Mouse (Mus musculus): ENCODE measurements around the gene Rnf225. TPM values are rescaled to one million over a fixed set of nuclear protein-coding genes. Genes with fewer than 3 reads are reported as not detected.
"Not testable (repeated sequence)": the region's sequence is repeated elsewhere in the genome, so short reads cannot be mapped to it uniquely, and the experiment has no call there.

Gene Rnf225
- polyA plus RNA-seq, 1 experiment from 2014 or later: 0.59 TPM

DNA sequence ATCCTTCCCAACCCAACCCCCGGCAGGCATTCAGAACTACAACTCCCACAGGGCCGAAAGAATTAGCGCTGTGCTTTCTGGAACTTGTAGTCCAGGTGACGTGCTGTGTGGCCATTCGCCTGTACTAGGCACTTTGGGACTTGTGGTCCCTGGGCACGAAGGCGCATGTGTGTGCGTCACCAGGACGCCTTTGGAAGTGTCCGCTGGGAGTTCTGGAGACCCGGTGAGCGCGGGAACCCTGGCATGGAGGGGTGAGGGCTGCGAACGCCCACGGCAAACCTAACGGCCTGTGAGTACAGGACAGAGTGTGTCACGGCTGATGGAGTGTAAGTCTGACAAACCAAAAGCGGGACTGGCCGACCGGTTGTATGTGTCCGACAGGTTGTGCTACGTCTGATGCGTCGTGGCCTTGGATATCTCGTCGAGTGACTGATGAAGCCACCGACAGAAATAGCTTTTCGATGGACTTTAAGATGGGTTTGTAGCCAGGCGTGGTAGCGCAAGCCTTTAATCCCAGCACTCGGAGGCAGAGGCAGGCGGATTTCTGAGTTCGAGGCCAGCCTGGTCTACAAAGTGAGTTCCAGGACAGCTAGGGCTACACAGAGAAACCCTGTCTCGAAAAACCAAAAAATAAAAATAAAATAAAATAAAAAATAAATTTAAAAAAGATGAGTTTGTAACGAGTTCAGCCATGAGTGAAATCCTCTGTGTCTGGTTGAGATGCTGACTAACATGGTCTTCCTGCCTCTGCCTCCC is 29.4 kb upstream of the Rnf225 start, which contains the start of gene Zscan22:
TSS of gene Zscan22 (plus strand) at position 161 of the 756 bp plus-strand sequence.
- H3K27ac ChIP-seq (replicated peaks; ENCODE audit: low read depth, low read length): no peak within 1 kb of the TSS
- H3K4me3 ChIP-seq (ENCODE audit: low read depth, low read length): peak within 1 kb of the TSS; percentile 64
- H3K27me3 ChIP-seq (ENCODE audit: control insufficient read depth, insufficient read depth, low read length): no peaks in the 10 kb centered on the region
- peak within 1 kb of the TSS; percentile 66 for H3K9ac ChIP-seq (ENCODE audit: low read length)
- H3K9me3 ChIP-seq (ENCODE audit: control insufficient read depth, low read length): no peaks in the 10 kb centered on the region
- peaks cover 4% of the 10 kb centered on the region; the same call in 1 of the 2 replicates for H3K36me3 ChIP-seq (ENCODE audit: control insufficient read depth, insufficient read depth, low read length)
- H3K4me2 ChIP-seq (ENCODE audit: low read depth, severe bottlenecking): peak within 1 kb of the TSS; percentile 35
- WGBS: 7% methylated on average over 36 of the region's 36 CpGs
- DNase-seq (ENCODE audit: low spot score) (peak; percentile 93), ATAC-seq (ENCODE audit: insufficient number of reproducible peaks, low FRiP score, low TSS enrichment, low read depth) (peak; percentile 97)
- H3K4me1 ChIP-seq (ENCODE audit: control insufficient read depth, insufficient read depth, low read length): no peaks in the 10 kb centered on the region

DNA sequence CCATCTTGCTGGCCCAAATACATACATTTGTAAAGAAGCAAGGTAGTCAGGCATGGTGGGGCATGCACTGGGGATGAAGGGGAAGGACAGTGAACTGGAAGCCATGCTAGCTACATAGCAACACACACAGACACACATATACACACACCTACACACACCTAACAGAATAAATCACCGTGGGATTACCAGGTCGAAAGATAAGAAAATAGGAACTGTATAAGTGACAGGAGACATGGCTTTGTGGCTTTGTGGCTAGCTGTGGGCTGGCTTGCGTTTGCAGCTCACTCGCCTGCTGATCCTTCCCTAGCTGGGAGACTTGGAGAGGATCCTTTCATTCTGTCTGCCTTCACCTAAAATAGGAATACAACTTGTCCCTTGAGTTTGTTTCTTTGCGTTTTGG is 25.7 kb upstream of the Rnf225 start:
- Histone ChIP-seq H3K9ac (ENCODE audit: low read length) (no peak overlapping the region), H3K4me2 (ENCODE audit: low read depth, severe bottlenecking) (no peak overlapping the region), H3K27ac (replicated peaks; ENCODE audit: low read depth, low read length) (no peak overlapping the region), H3K27me3 (ENCODE audit: control insufficient read depth, insufficient read depth, low read length) (no peaks in the 10 kb centered on the region), H3K4me1 (ENCODE audit: control insufficient read depth, insufficient read depth, low read length) (no peaks in the 10 kb centered on the region), H3K9me3 (ENCODE audit: control insufficient read depth, low read length) (no peaks in the 10 kb centered on the region), H3K36me3 (ENCODE audit: control insufficient read depth, insufficient read depth, low read length) (peaks cover 7% of the 10 kb centered on the region; the same call in 1 of the 2 replicates), H3K4me3 (ENCODE audit: low read depth, low read length) (no peak overlapping the region)
- no peak for ATAC-seq (ENCODE audit: insufficient number of reproducible peaks, low FRiP score, low TSS enrichment, low read depth)
- no peak for DNase-seq (ENCODE audit: low spot score)
- WGBS: 93% methylated on average over 5 of the region's 5 CpGs

DNA sequence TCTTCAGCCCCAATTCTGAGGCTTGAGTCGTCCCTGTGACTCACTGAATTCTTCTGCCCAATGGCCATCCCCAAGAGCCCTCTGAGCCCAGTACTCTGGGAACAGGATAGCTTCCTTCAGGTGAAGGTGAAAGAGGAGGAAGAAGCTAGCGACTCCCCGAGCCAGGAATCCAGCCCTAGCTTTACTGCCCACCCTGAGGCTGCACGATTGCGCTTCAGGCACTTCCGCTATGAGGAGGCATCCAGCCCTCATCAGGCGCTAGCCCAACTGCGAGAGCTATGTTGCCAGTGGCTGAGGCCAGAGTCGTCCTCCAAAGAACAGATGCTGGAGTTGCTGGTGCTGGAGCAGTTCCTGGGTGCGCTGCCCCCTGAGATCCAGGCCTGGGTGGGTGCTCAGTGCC is 23.6 kb upstream of the Rnf225 start:
- Histone ChIP-seq H3K4me3 (ENCODE audit: low read depth, low read length) (no peak overlapping the region), H3K36me3 (ENCODE audit: control insufficient read depth, insufficient read depth, low read length) (peaks cover 11% of the 10 kb centered on the region)
- ATAC-seq (ENCODE audit: insufficient number of reproducible peaks, low FRiP score, low TSS enrichment, low read depth): no peak

DNA sequence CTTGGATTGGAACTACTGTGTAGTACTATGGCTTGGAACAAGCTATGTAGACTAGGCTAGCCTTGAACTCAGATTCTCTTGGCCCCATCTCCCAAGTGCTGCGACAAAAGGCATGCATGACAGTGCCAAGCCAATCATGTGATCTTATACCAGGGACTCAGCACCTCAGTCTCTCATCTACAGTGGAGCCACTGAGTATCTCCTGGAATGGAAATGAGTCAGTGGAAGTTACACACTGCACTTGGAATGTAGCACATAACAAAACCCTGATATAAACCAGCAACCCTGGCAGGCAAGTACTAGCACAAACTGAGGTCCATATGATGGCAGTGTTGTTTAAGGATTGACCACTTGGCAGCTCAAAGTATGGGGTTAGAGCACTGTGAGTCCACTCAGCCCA is 22.1 kb upstream of the Rnf225 start:
- no peak overlapping the region for H3K4me2 ChIP-seq (ENCODE audit: low read depth, severe bottlenecking)
- H3K36me3 ChIP-seq (ENCODE audit: control insufficient read depth, insufficient read depth, low read length): peaks cover 11% of the 10 kb centered on the region
- no peaks in the 10 kb centered on the region for H3K27me3 ChIP-seq (ENCODE audit: control insufficient read depth, insufficient read depth, low read length)
- H3K4me1 ChIP-seq (ENCODE audit: control insufficient read depth, insufficient read depth, low read length): no peaks in the 10 kb centered on the region
- WGBS: 91% methylated on average over 1 of the region's 1 CpGs
- no peaks in the 10 kb centered on the region for H3K9me3 ChIP-seq (ENCODE audit: control insufficient read depth, low read length)
- no peak overlapping the region for H3K4me3 ChIP-seq (ENCODE audit: low read depth, low read length)
- DNase-seq (ENCODE audit: low spot score): no peak
- no peak overlapping the region for H3K27ac ChIP-seq (replicated peaks; ENCODE audit: low read depth, low read length)
- ATAC-seq (ENCODE audit: insufficient number of reproducible peaks, low FRiP score, low TSS enrichment, low read depth): no peak
- H3K9ac ChIP-seq (ENCODE audit: low read length): no peak overlapping the region

More for the DNA sequence above, 23.6 kb upstream of the Rnf225 start:
- no peak overlapping the region for H3K27ac ChIP-seq (replicated peaks; ENCODE audit: low read depth, low read length)
- DNase-seq (ENCODE audit: low spot score): no peak
- H3K27me3 ChIP-seq (ENCODE audit: control insufficient read depth, insufficient read depth, low read length): no peaks in the 10 kb centered on the region
- H3K9ac ChIP-seq (ENCODE audit: low read length): no peak overlapping the region
- WGBS: 61% methylated on average over 10 of the region's 10 CpGs
- no peaks in the 10 kb centered on the region for H3K4me1 ChIP-seq (ENCODE audit: control insufficient read depth, insufficient read depth, low read length)
- H3K4me2 ChIP-seq (ENCODE audit: low read depth, severe bottlenecking): no peak overlapping the region
- H3K9me3 ChIP-seq (ENCODE audit: control insufficient read depth, low read length): no peaks in the 10 kb centered on the region

DNA sequence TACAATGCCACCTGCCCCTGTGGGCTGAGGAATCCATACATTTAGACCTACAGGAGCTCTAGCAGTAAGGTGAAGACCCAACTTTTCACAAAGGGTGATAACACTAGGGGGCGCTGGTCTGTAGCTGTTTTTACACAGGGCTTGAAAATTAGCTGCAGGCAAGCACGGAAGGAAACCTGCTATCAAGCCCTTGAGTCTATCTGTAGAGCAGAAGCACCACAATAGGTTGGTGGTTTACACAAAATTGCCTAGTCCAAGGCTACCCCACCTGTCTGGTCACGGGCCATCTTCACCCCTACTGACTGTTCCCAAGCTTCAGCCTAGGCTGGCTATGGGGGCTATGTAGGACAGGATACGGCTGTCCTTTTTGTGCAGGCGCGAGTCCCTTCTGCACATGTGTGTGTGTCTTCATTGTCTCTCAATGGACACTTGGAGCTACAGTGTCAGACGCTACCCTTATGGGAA is 17.7 kb upstream of the Rnf225 start:
- 41% methylated on average over 7 of the region's 7 CpGs for WGBS
- Histone ChIP-seq H3K27me3 (ENCODE audit: control insufficient read depth, insufficient read depth, low read length) (no peaks in the 10 kb centered on the region), H3K9ac (ENCODE audit: low read length) (peak overlapping the region; percentile 55), H3K4me2 (ENCODE audit: low read depth, severe bottlenecking) (peak overlapping the region; percentile 46; the same call in 1 of the 2 replicates), H3K4me1 (ENCODE audit: control insufficient read depth, insufficient read depth, low read length) (no peaks in the 10 kb centered on the region), H3K27ac (replicated peaks; ENCODE audit: low read depth, low read length) (peak overlapping the region; percentile 36; the same call in 1 of the 2 replicates), H3K9me3 (ENCODE audit: control insufficient read depth, low read length) (no peaks in the 10 kb centered on the region), H3K36me3 (ENCODE audit: control insufficient read depth, insufficient read depth, low read length) (peaks cover 6% of the 10 kb centered on the region), H3K4me3 (ENCODE audit: low read depth, low read length) (peak overlapping the region; percentile 33; the same call in 1 of the 2 replicates)
- 0 out of 2 replicates have a peak, but pooled peaks have one; percentile 18 for ATAC-seq (ENCODE audit: insufficient number of reproducible peaks, low FRiP score, low TSS enrichment, low read depth)
- peak; percentile 73 for DNase-seq (ENCODE audit: low spot score)

DNA sequence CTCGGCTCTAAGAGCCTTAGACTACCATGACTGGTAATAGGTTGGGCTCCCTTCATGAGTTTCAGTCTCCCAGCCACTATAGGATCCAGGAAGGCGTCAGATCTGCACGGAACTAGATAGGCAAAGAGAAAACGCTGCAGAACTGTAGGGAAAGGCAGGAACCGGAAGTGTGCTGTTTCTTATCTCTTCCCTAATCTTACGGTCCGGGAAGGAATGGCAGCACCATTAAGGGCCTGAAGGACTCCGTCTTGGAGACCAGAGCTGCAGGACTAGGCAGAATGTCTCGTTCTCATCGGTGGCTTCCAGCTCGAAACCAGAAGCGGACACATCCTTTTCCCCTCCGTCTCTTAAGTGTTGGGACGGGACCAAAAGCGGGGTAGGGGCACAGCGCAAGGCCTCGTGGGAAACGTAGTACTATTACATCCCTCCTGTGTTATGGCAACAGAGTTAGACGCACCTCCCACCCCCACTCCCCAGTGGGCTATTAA is 17.0 kb upstream of the Rnf225 start:
- H3K4me3 ChIP-seq (ENCODE audit: low read depth, low read length): peak overlapping the region; percentile 33
- ATAC-seq (ENCODE audit: insufficient number of reproducible peaks, low FRiP score, low TSS enrichment, low read depth): peak; percentile 72; the same call in 1 of the 2 replicates
- 7% methylated on average over 19 of the region's 19 CpGs for WGBS
- no peaks in the 10 kb centered on the region for H3K9me3 ChIP-seq (ENCODE audit: control insufficient read depth, low read length)
- H3K27me3 ChIP-seq (ENCODE audit: control insufficient read depth, insufficient read depth, low read length): no peaks in the 10 kb centered on the region
- no peaks in the 10 kb centered on the region for H3K4me1 ChIP-seq (ENCODE audit: control insufficient read depth, insufficient read depth, low read length)
- peak overlapping the region; percentile 46 for H3K4me2 ChIP-seq (ENCODE audit: low read depth, severe bottlenecking)
- peak overlapping the region; percentile 36; the same call in 1 of the 2 replicates for H3K27ac ChIP-seq (replicated peaks; ENCODE audit: low read depth, low read length)
- H3K9ac ChIP-seq (ENCODE audit: low read length): peak overlapping the region; percentile 55
- peaks cover 4% of the 10 kb centered on the region for H3K36me3 ChIP-seq (ENCODE audit: control insufficient read depth, insufficient read depth, low read length)
- DNase-seq (ENCODE audit: low spot score): peak; percentile 58

DNA sequence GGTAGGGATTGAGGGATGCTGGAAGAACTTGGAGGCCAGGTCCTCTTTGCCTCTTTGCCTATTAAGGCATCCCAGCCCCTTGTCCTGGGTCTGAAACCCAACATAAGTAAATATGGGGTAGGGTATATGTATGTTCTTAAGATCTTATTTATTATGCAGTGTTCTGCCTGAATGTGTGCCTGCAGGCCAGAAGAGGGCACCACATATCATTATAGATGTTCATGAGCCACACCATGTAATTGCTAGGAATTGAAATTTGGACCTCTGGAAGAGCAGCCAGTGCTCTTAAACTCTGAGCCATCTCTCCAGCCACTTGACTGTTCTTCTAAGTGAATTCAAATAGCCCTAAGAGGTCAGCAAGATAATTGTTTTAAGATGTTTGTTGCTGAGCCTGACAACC is 13.7 kb upstream of the Rnf225 start:
- H3K9me3 ChIP-seq (ENCODE audit: control insufficient read depth, low read length): no peaks in the 10 kb centered on the region
- no peak overlapping the region for H3K4me3 ChIP-seq (ENCODE audit: low read depth, low read length)
- ATAC-seq (ENCODE audit: insufficient number of reproducible peaks, low FRiP score, low TSS enrichment, low read depth): no peak
- no peak for DNase-seq (ENCODE audit: low spot score)
- H3K36me3 ChIP-seq (ENCODE audit: control insufficient read depth, insufficient read depth, low read length): no peaks in the 10 kb centered on the region
- no peak overlapping the region for H3K9ac ChIP-seq (ENCODE audit: low read length)
- no peak overlapping the region for H3K4me2 ChIP-seq (ENCODE audit: low read depth, severe bottlenecking)
- no peaks in the 10 kb centered on the region for H3K27me3 ChIP-seq (ENCODE audit: control insufficient read depth, insufficient read depth, low read length)
- no peak overlapping the region for H3K27ac ChIP-seq (replicated peaks; ENCODE audit: low read depth, low read length)
- H3K4me1 ChIP-seq (ENCODE audit: control insufficient read depth, insufficient read depth, low read length): no peaks in the 10 kb centered on the region

DNA sequence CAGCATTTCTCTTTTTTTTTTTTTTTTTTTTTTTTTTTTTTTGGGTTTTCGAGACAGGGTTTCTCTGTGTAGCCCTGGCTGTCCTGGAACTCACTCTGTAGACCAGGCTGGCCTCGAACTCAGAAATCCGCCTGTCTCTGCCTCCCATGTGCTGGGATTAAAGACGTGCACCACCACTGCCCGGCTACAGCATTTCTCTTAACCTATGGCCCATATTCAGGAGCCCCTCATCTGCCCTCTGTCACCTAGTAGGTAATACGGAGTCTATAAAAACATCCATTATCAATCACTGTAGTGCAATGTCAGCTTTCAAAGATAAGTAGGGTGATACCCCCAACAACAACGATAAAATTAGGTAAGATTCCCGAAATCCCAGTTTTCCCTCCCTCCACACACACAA is 6.7 kb upstream of the Rnf225 start:
- not testable (repeated sequence) for H3K9ac ChIP-seq (ENCODE audit: low read length); ATAC-seq (ENCODE audit: insufficient number of reproducible peaks, low FRiP score, low TSS enrichment, low read depth); H3K4me2 ChIP-seq (ENCODE audit: low read depth, severe bottlenecking); H3K4me1 ChIP-seq (ENCODE audit: control insufficient read depth, insufficient read depth, low read length); H3K9me3 ChIP-seq (ENCODE audit: control insufficient read depth, low read length); DNase-seq (ENCODE audit: low spot score); H3K27me3 ChIP-seq (ENCODE audit: control insufficient read depth, insufficient read depth, low read length); H3K27ac ChIP-seq (replicated peaks; ENCODE audit: low read depth, low read length); H3K4me3 ChIP-seq (ENCODE audit: low read depth, low read length)
- peaks cover 11% of the 10 kb centered on the region for H3K36me3 ChIP-seq (ENCODE audit: control insufficient read depth, insufficient read depth, low read length)
- WGBS: 89% methylated on average over 6 of the region's 8 CpGs
